Mouse (Mus musculus) cerebellum, adult 2 months (tissue): ENCODE data around the gene Rae1. TPM values are rescaled to one million over a fixed set of nuclear protein-coding genes. Genes with fewer than 3 reads are reported as not detected.

ENCODE experiments used
- DNase-seq, 2 experiments: peaks; one replicate each; pipeline ENCODE4 v3.0.0; 2021
- H3K27ac ChIP-seq: fragments of 200-500 bp; 2 replicates; pipeline ENCODE4 v1.5.1; 2012; ENCODE audit warnings: low read length, control low read depth, inconsistent platforms; ENCODE audit not compliant: insufficient read depth
- H3K27me3 ChIP-seq: fragments of 200-500 bp; 2 replicates; pipeline ENCODE4 v1.6.1; 2012; ENCODE audit warnings: inconsistent platforms, mild to moderate bottlenecking, low read length, moderate library complexity; ENCODE audit not compliant: control insufficient read depth, insufficient read depth
- H3K4me1 ChIP-seq: fragments of 200-500 bp; 2 replicates; pipeline ENCODE4 v1.6.1; 2011; ENCODE audit warnings: low read length; ENCODE audit not compliant: control insufficient read depth, insufficient read depth
- H3K4me3 ChIP-seq: fragments of 200-500 bp; replicated peaks from 2 replicates; pipeline ENCODE3; 2011; ENCODE audit warnings: mild to moderate bottlenecking, low read depth, low read length, control low read depth; ENCODE audit not compliant: insufficient read depth
- CTCF ChIP-seq: fragments of 200-500 bp; IDR thresholded peaks from 2 replicates; pipeline ENCODE4 v1.5.1; 2011; ENCODE audit warnings: low read depth, mild to moderate bottlenecking, control low read depth, low read length, moderate library complexity, borderline replicate concordance; ENCODE audit not compliant: insufficient read depth
- POLR2A ChIP-seq: fragments of 200-500 bp; IDR thresholded peaks from 2 replicates; pipeline ENCODE4 v1.6.1; 2011; ENCODE audit warnings: low read length, control low read depth, borderline replicate concordance; ENCODE audit not compliant: insufficient read depth
- WGBS: fragments of 180-500 bp; shearing (Covaris S2); methylation state at CpG from one replicate; pipeline ENCODE4 v1.1.7; 2018; 5-methylcytosine and 5-hydroxymethylcytosine counted together
- polyA plus RNA-seq: library from polyadenylated mRNA; depleted of rRNA; stranded (reverse); fragments of >200 nt; gene quantifications from 2 replicates; pipeline ENCODE4 v1.2.3, GENCODE M21; 2012

Gene Rae1
- polyA plus RNA-seq, 1 experiment = 69.1 TPM

DNA sequence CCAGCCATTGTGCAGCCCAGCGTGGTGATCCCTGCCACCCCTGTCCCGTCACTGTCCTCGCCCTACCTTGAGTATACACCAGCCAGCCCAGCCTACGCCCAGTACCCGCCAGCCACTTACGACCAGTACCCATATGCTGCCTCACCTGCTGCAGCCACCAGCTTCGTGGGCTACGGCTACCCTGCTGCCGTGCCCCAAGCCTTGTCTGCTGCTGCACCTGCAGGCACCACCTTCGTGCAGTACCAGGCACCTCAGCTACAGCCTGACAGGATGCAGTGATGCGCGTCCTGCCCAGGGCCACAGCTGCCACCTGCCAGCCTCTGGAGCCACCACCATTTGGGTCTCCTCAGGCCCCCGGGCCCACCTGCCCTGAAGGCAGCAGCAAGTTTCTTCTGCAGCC, 33.6 kb downstream of the Rae1 start:
- WGBS = 92% methylated on average over 13 of the region's 13 CpGs

GRCm38 (mm10) chr2:173034998-173035397, 35.1 kb downstream of the Rae1 start:
- Histone ChIP-seq H3K27me3 (no peaks in the 10 kb centered on the region), H3K4me1 (no peaks in the 10 kb centered on the region), H3K27ac (no peak overlapping the region), H3K4me3 (no peak overlapping the region)
- no peak for DNase-seq
- WGBS = 86% methylated on average over 4 of the region's 4 CpGs
- no peak for TF ChIP-seq POLR2A
- TF ChIP-seq CTCF = no peak

More for the DNA sequence above, 33.6 kb downstream of the Rae1 start:
- DNase-seq = no peak
- H3K27me3 ChIP-seq = no peaks in the 10 kb centered on the region
- no peaks in the 10 kb centered on the region for H3K4me1 ChIP-seq
- no peak overlapping the region for H3K27ac ChIP-seq
- H3K4me3 ChIP-seq = no peak overlapping the region
- no peak for TF ChIP-seq POLR2A
- no peak for TF ChIP-seq CTCF

- Histone ChIP-seq H3K27me3 (no peaks in the 10 kb centered on the region), H3K4me1 (no peaks in the 10 kb centered on the region), H3K27ac (no peak overlapping the region), H3K4me3 (no peak overlapping the region)
- no peak for DNase-seq
- 86% methylated on average over 5 of the region's 5 CpGs for WGBS
- TF ChIP-seq CTCF = no peak
- no peak for TF ChIP-seq POLR2A
Measured at GRCm38 (mm10) chr2:173035653-173036052, 35.7 kb downstream of the Rae1 start.

DNA sequence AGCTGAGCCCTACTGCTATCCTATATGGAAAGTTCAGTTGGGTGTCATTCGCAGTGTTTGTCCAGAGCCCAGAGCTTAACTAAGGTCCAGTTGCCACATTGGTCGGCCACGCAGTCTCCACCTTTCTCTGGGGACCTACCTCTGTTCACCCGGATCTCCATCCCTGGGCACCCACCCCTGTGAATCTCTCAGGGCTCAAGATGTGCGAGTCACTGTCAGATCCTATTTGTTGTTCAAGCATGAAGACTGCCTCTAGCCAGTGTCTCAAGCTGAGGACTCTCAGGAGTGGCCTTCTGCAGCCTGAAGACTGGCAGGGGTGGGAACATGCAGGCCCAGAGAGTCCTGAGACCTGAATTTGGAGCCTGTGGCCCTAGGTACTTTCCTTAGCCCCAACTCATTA, 36.1 kb downstream of the Rae1 start:
- H3K27me3 ChIP-seq = no peaks in the 10 kb centered on the region
- TF ChIP-seq POLR2A = no peak
- TF ChIP-seq CTCF = no peak
- H3K4me3 ChIP-seq = no peak overlapping the region
- no peaks in the 10 kb centered on the region for H3K4me1 ChIP-seq
- H3K27ac ChIP-seq = no peak overlapping the region
- DNase-seq = no peak
- 72% methylated on average over 5 of the region's 5 CpGs for WGBS

DNA sequence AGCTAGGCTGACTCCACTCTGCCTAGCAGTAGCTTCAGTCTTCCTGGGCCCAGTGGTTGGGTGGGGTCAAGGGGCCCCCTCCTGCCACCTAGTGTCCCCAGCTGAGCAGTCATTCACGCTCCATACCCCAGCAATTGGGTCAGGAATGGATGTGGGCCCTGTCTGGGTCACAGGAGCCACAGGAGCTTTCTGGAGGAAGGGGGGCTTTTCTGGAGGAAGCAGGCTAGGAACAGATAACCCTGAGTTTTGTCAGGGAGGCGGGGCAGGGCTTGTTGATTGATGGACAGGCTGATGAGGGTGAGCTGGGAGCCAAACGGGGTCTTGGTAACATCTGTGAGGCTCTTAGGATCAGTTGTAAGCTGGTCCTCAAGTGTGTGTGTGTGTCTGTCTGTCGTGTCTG, 36.7 kb downstream of the Rae1 start:
- Histone ChIP-seq H3K27ac (no peak overlapping the region), H3K27me3 (no peaks in the 10 kb centered on the region), H3K4me3 (no peak overlapping the region), H3K4me1 (no peaks in the 10 kb centered on the region)
- TF ChIP-seq POLR2A (no peak), CTCF (no peak)
- DNase-seq = no peak
- WGBS = 75% methylated on average over 4 of the region's 4 CpGs

- Histone ChIP-seq H3K4me3 (no peak overlapping the region), H3K27ac (no peak overlapping the region), H3K27me3 (no peaks in the 10 kb centered on the region), H3K4me1 (no peaks in the 10 kb centered on the region)
- TF ChIP-seq CTCF (no peak), POLR2A (no peak)
- WGBS = 76% methylated on average over 5 of the region's 5 CpGs
- no peak for DNase-seq
Measured at GRCm38 (mm10) chr2:173037347-173037746, 37.4 kb downstream of the Rae1 start.

- no peak for DNase-seq
- TF ChIP-seq CTCF (no peak), POLR2A (no peak)
- 54% methylated on average over 7 of the region's 7 CpGs for WGBS
- H3K4me3 ChIP-seq = no peak overlapping the region
- H3K27ac ChIP-seq = no peak overlapping the region
- H3K4me1 ChIP-seq = no peaks in the 10 kb centered on the region
- H3K27me3 ChIP-seq = no peaks in the 10 kb centered on the region
Measured at GRCm38 (mm10) chr2:173037827-173038607, 38.1 kb downstream of the Rae1 start.

- Histone ChIP-seq H3K4me3 (no peak overlapping the region), H3K4me1 (no peaks in the 10 kb centered on the region), H3K27ac (no peak overlapping the region), H3K27me3 (no peaks in the 10 kb centered on the region)
- TF ChIP-seq CTCF = no peak
- TF ChIP-seq POLR2A = no peak
- WGBS = 91% methylated on average over 4 of the region's 4 CpGs
- no peak for DNase-seq
Measured at GRCm38 (mm10) chr2:173039041-173039440, 39.1 kb downstream of the Rae1 start.

- no peak overlapping the region for H3K4me3 ChIP-seq
- no peaks in the 10 kb centered on the region for H3K4me1 ChIP-seq
- no peak for TF ChIP-seq CTCF
- no peak overlapping the region for H3K27ac ChIP-seq
- DNase-seq = no peak
- H3K27me3 ChIP-seq = no peaks in the 10 kb centered on the region
- WGBS = 82% methylated on average over 3 of the region's 3 CpGs
Measured at GRCm38 (mm10) chr2:173040803-173041202, 40.9 kb downstream of the Rae1 start.
